Mouse (Mus musculus) cerebellum, adult 11 months (tissue): ENCODE measurements around the gene Higd1c.
A peak's percentile ranks its signal among the peaks of the same experiment; 100 is the strongest.
"Not testable (repeated sequence)": the region's sequence is repeated elsewhere in the genome, so short reads cannot be mapped to it uniquely, and the experiment has no call there.

Experiments
- DNase-seq: peaks from one replicate; pipeline ENCODE4 v3.0.0; 2022

Higd1c gene

DNA sequence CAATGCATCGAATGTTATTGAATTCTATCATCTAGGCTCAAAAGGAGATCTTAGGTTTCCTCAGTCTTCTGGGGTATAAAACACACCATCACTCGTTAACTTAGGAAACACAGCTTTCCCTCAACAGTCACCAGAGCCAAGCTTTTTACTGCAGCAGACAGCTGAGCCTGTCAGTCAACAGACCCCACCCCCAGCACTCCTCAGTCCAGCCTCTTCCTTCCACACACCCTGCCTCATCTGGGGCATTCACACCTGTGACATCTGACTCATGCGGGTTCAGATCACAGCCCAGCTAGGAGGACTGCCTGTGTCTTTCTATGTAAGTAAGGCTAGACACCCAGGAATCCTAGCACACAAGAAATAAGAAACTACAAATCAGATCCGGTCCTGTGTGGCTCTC, 49.7 kb downstream of the Higd1c start:
- no peak for DNase-seq

- DNase-seq: no peak
Observed at GRCm38 (mm10) chr15:100414942-100415341, 50.6 kb downstream of the Higd1c start.

GRCm38 (mm10) chr15:100415684-100416083, 51.3 kb downstream of the Higd1c start:
- no peak for DNase-seq

- no peak for DNase-seq
Observed at GRCm38 (mm10) chr15:100417854-100418450, 53.6 kb downstream of the Higd1c start.

DNA sequence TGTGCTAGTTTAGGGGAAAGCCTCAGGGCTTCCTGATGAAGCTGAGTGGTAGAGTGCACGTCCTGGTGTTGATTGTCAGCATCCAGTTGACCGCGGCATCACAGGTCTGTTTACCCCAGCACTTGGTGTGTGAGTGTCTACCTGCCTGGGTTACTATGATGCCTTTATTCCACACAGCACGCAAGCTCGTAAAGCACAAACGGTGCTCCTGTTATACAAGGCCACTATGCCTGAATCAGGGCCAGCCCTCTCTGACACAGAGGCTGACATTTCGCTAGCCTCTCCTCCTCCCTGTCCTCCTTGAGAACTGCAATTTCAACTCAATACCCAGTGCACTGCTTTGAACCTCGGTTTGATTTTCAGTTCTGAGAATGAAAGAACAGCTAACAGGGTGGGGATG, 55.0 kb downstream of the Higd1c start:
- no peak for DNase-seq

DNA sequence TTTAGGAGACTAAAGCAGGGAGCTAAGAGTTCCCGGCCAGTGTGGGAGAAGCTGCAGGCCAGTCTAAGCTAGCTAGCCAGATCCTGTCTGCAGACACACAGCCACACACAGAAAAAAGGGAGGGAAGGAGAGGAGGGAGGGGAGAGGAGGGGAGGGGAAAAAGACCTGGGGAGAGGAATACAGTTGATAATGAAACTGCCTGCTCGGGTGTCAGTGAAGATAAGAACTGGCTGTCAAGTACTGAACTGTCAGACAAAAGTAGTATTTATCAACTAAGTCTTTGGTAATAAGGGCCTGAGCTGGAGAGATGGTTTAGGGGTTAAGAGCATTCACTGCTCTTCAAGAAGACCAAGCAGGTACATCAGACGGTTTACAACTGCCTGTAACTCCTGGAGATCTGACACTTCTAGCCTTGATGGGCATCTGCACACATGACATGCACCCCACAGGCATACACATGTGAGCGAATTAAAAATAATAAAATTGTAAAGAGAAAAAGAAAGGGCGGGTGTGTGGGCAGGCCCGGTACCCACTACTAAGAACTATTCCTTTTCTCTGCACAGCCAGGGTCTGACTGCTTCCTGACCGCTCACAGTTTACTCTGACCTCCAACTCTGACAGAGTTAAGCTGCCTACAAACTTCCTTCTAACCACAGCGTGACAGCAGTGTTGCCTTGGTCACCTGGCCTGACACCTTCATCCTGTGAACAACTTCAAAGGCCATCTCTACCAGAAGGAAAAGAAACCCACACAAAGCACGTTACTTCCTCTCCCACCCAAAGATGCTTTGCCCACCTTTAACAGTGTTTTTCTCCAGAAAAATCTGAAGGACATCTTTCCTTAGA, 55.8 kb downstream of the Higd1c start:
- DNase-seq: no peak

- DNase-seq: no peak
Observed at GRCm38 (mm10) chr15:100421059-100421757, 56.9 kb downstream of the Higd1c start.

DNA sequence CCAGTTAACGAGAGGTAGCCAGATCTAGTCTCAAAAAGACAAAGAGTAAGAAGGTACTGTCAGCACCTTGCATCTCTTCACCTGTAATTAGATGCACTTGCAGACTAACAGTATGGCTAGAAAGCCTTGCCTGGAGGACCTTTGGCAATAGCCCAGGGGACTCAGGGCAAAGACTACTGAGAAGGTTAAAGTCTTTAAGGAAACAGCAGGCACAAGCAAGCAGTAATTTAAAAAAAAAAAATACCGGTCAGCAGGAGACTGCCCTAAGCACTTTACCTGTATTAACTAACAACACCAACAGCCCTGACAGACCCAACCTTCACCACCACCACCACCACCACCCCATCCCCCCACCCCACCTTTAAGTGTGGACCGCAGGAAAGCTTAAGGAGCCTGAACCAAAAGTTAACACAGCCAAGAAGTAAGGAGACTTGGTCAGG, 57.4 kb downstream of the Higd1c start, which contains the start of gene Gm5475:
Gene Gm5475 (plus strand): TSS at position 390 of the 440 bp plus-strand sequence.
- DNase-seq: not testable (repeated sequence)

DNA sequence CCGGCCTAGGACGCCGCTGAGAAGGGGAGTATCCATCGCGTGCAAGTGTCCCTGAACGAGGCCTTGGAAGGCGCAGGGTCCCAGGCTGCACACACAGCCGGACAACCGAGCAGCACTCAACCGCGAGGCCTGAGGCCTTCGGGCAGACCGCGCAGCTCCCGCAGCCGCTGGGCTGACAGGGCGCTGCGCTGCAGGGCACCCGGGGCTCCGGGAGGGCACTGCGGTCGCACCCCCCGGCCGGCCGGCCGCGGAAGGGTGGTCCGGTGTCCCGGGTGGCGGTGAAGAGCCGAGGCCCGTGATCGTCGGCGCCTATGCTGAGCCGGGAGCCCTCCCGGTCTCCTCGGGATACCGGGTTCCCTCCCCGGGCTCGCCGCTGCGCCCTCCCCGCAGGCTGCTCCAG, 58.1 kb downstream of the Higd1c start:
- DNase-seq: no peak

GRCm38 (mm10) chr15:100422899-100423860, 58.8 kb downstream of the Higd1c start:
- DNase-seq: peak; percentile 96

DNA sequence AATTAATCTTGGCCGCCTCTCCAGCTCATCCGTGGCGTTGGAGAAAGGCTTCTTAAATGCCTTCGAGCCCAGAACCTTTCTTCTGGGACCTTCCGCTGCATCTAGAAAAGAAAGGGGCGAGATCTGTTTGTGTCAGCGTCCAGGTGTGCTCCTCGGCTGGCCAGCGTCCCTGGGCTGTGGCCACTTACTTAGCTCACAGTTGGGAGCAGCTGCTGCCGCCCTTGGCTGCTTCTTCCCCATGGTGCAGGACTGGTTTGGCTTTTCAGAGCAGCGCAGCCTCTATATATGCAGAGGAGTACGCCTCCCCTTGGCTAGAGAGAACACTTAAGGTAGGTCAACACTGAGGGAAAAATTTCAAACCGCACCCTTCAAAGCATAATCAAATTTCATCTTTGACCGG, 59.6 kb downstream of the Higd1c start:
- DNase-seq: no peak

- DNase-seq: no peak
Observed at GRCm38 (mm10) chr15:100424396-100425122, 60.2 kb downstream of the Higd1c start, which contains the start of gene Slc11a2. Slc11a2 (minus strand) TSS chr15:100425072.

- no peak for DNase-seq
Observed at GRCm38 (mm10) chr15:100428296-100428905, 64.1 kb downstream of the Higd1c start.

DNA sequence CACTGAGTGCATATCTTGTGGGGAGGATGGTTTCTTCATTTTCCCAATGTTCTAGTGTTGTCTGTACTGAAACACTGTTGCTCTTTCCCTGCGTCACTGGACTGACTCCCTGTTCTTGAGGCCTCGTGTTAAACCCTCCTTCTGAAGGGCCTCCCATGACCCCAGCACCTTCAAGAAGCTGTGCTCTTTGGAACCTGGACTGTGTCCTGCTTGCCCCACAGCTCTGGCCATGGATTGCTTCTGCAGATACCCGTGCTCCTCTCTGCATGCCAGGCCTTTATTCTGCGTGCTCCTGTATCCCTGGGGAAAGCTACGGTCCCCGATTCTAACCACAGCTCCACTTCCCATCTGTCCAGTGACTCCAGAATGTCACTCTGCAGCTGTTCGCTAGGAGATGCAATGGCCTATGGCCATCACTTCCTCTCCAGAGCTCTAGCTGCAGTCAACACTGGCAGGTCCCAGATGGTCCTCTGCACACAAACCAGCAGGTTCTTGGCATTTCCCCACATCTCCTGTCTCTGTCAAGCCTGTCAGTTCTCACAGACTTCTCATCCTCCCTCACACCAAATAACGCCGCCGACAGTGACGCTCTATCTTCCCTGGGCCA, 65.7 kb downstream of the Higd1c start:
- peak; percentile 36 for DNase-seq

- DNase-seq: no peak
Observed at GRCm38 (mm10) chr15:100433234-100433633, 68.9 kb downstream of the Higd1c start.
